In genomic region chr1:182081744-182082419, GRCm38 (mm10) we compare ENCODE assay signal across 7 mouse cellular contexts. TPM values are rescaled to one million over a fixed set of nuclear protein-coding genes. Genes with fewer than 3 reads are reported as not detected.
DNase-seq lines count a peak whose midpoint lies in the region; ATAC-seq lines count a peak whose summit lies in the region.

No protein-coding gene starts in this region.

- peak; percentile 68; the same call in 1 of the 2 replicates for ATAC-seq in midbrain, embryonic 12.5 days (ENCODE audit: low FRiP score, low read depth)
- ATAC-seq in erythroid progenitor cell, adult 5-6 weeks (replicated peaks; ENCODE audit: low FRiP score, poor library complexity, severe bottlenecking) = no peak

- peak overlapping the region; percentile 29; the same call in 1 of the 2 replicates for H3K9ac ChIP-seq in midbrain, embryonic 12.5 days (replicated peaks)

- H3K9me3 ChIP-seq in hindbrain, embryonic 10.5 days = peaks cover 9% of the 10 kb centered on the region
- H3K9me3 ChIP-seq in midbrain, embryonic 12.5 days = 0 out of 2 replicates have a peak, but pooled peaks cover 7% of the 10 kb centered on the region

- peak overlapping the region; percentile 9; the same call in 1 of the 2 replicates for H3K4me3 ChIP-seq in hindbrain, embryonic 10.5 days
- H3K4me3 ChIP-seq in midbrain, embryonic 12.5 days = no peak overlapping the region

- DNase-seq in adrenal gland, postnatal 10 days = peak; percentile 64
- DNase-seq in embryo, embryonic 9.5 days (ENCODE audit: extremely low spot score) = peak; percentile 80
- DNase-seq in hindbrain, embryonic 10.5 days (ENCODE audit: low spot score) = peak; percentile 77
- no peak for DNase-seq in urinary bladder, postnatal 25 days (ENCODE audit: low spot score)
- no peak for DNase-seq in cerebellum, adult 11 months

- H3K36me3 ChIP-seq in hindbrain, embryonic 10.5 days = no peaks in the 10 kb centered on the region
- H3K36me3 ChIP-seq in midbrain, embryonic 12.5 days = no peaks in the 10 kb centered on the region

- peaks cover 21% of the 10 kb centered on the region for H3K4me1 ChIP-seq in hindbrain, embryonic 10.5 days (replicated peaks)
- peaks cover 16% of the 10 kb centered on the region for H3K4me1 ChIP-seq in midbrain, embryonic 12.5 days

- 28% methylated on average over 16 of the region's 16 CpGs for WGBS in hindbrain, embryonic 10.5 days
- WGBS in midbrain, embryonic 12.5 days = 25% methylated on average over 16 of the region's 16 CpGs

- peak overlapping the region; percentile 67 for H3K27ac ChIP-seq in hindbrain, embryonic 10.5 days
- peak overlapping the region; percentile 61 for H3K27ac ChIP-seq in midbrain, embryonic 12.5 days (replicated peaks)

- H3K27me3 ChIP-seq in hindbrain, embryonic 10.5 days (ENCODE audit: insufficient read depth, poor library complexity, severe bottlenecking) = no peaks in the 10 kb centered on the region
- H3K27me3 ChIP-seq in midbrain, embryonic 12.5 days = no peaks in the 10 kb centered on the region

- H3K4me2 ChIP-seq in midbrain, embryonic 12.5 days (replicated peaks) = peak overlapping the region; percentile 17; the same call in 1 of the 2 replicates

RNA-seq across cellular contexts. Expression of gene Srp9, which starts 42.7 kb away (rescaled TPM):
- 10 to 100 TPM; 51.9 to 57.0 TPM for total RNA-seq in adrenal gland, postnatal 10 days (2021)
- 167 and 168 TPM in 2 replicates for polyA plus RNA-seq in hindbrain, embryonic 10.5 days (2016; fragmentation: Nextera tagmentation; extraction: Ambion mirVana)
- polyA plus RNA-seq in midbrain, embryonic 12.5 days (2016; fragmentation: Nextera tagmentation; extraction: Ambion mirVana) = 143 and 146 TPM in 2 replicates
- total RNA-seq in erythroid progenitor cell, adult 5-6 weeks (2015; ENCODE audit: low replicate concordance) = 54.5 and 62.7 TPM in 2 replicates
- 24.2 and 58.1 TPM in 2 replicates for total RNA-seq in erythroid progenitor cell, adult 5-6 weeks (2017; ENCODE audit: low replicate concordance)

Comparison
In these comparisons a context has a peak if more than half of its experiments do, and no peak if none do; other contexts are left out.
1. DNase-seq: peak in adrenal gland, postnatal 10 days (single experiment), embryo, embryonic 9.5 days (single experiment) and hindbrain, embryonic 10.5 days (single experiment); none in urinary bladder, postnatal 25 days (single experiment) and cerebellum, adult 11 months (single experiment).